Mouse (Mus musculus) hematopoietic stem cell, adult 5-6 weeks (primary cell): ENCODE measurements around the gene Pcbp1. TPM values are rescaled to one million over a fixed set of nuclear protein-coding genes. Genes with fewer than 3 reads are reported as not detected.

Experiments
- ATAC-seq, 2 experiments: fragments of 125-278 bp in 1 of 2; replicated peaks in 1 of 2; 2 replicates each; pipeline ENCODE4 v1.8.0; 2016 to 2017; ENCODE audit warnings: inconsistent platforms in 2 of 2, mild to moderate bottlenecking in 2 of 2, moderate number of reproducible peaks in 2 of 2, low read depth in 1 of 2, moderate TSS enrichment in 1 of 2; ENCODE audit not compliant: low FRiP score in 2 of 2, poor library complexity in 2 of 2, severe bottlenecking in 2 of 2, insufficient read depth in 1 of 2, low TSS enrichment in 1 of 2
- total RNA-seq: library from RNA; stranded (forward); fragments of 172-1452, 232-1000 nt; gene quantifications from 2 replicates; pipeline ENCODE4 v1.2.3, GENCODE M21; 2017

The Pcbp1 gene
- total RNA-seq, 1 experiment from 2014 or later: 121 TPM

GRCm38 (mm10) chr6:86479816-86480188 lies 46.3 kb downstream of the Pcbp1 start:
- ATAC-seq: no peak

GRCm38 (mm10) chr6:86479311-86479710 lies 46.8 kb downstream of the Pcbp1 start:
- ATAC-seq: peak; percentile 30 to 44; a peak in 1 of 4 replicates

GRCm38 (mm10) chr6:86476931-86477330 lies 49.2 kb downstream of the Pcbp1 start:
- no peak for ATAC-seq

GRCm38 (mm10) chr6:86475462-86476167 lies 50.5 kb downstream of the Pcbp1 start:
- no peak for ATAC-seq

- ATAC-seq: no peak
Measured at GRCm38 (mm10) chr6:86474646-86475181, 51.4 kb downstream of the Pcbp1 start.

Other genes starting within 250 kb of the Pcbp1 start
- gene Fam136a, start 160.7 kb downstream of the Pcbp1 start, total RNA-seq: 58.5 and 66.4 TPM in 2 replicates
- gene Snrpg, start 155.0 kb downstream of the Pcbp1 start, total RNA-seq: 38.8 and 47.3 TPM in 2 replicates
- 29.1 and 57.0 TPM in 2 replicates for gene Pcyox1, start 129.2 kb downstream of the Pcbp1 start, total RNA-seq
- gene Tia1, start 122.1 kb downstream of the Pcbp1 start, total RNA-seq: 129 and 187 TPM in 2 replicates
- not detected in 2 replicates for gene Gm44790, start 99.7 kb downstream of the Pcbp1 start, total RNA-seq
- 29.6 and 30.8 TPM in 2 replicates for gene C87436, start 87.9 kb downstream of the Pcbp1 start, total RNA-seq
- gene Asprv1, start 101.8 kb upstream of the Pcbp1 start, total RNA-seq: 0.69 and 6.6 TPM in 2 replicates
- 35.1 and 46.5 TPM in 2 replicates for gene Mxd1, start 142.8 kb upstream of the Pcbp1 start, total RNA-seq
- 83.7 and 90.9 TPM in 2 replicates for gene Snrnp27, start 158.2 kb upstream of the Pcbp1 start, total RNA-seq
- 26.6 and 32.5 TPM in 2 replicates for gene Gmcl1, start 207.1 kb upstream of the Pcbp1 start, total RNA-seq